Mouse (Mus musculus) gastrocnemius, postnatal 14 days (tissue): ENCODE measurements around the gene Ms4a3. TPM values are rescaled to one million over a fixed set of nuclear protein-coding genes. Genes with fewer than 3 reads are reported as not detected.

ENCODE experiments used
- DNase-seq: peaks from one replicate; pipeline ENCODE4 v3.0.0; 2021; ENCODE audit warnings: mixed read lengths
- intact Hi-C: fragments of 180-260 bp; cut with DNase I; formaldehyde crosslinking; loops from one replicate; pipeline ENCODE4 v1.15.1; 2025; ENCODE audit warnings: low total_unique reads
- long read RNA-seq, 2 experiments: library from polyadenylated mRNA; stranded (forward); transcript quantifications; one replicate each; pipeline ENCODE4 v2.0.0; 2021
- total RNA-seq, 2 experiments: library from RNA; stranded (reverse); gene quantifications; 2 replicates each; pipeline ENCODE4 v1.2.3; 2021

Gene Ms4a3
- not detected for total RNA-seq
- long read RNA-seq, experiment 1, result 0 reads
- long read RNA-seq, experiment 2, result 0 reads

- intact Hi-C loops, result no loop called here
- DNase-seq, result no peak
Observed at GRCm38 (mm10) chr19:11640732-11641131, at the start of gene Ms4a3. Gene Ms4a3, minus strand, starts transcription at chr19:11640851.

- DNase-seq, result no peak
- intact Hi-C loops, result no loop called here
Observed at GRCm38 (mm10) chr19:11661562-11661961, 20.9 kb upstream of the Ms4a3 start.

GRCm38 (mm10) chr19:11660459-11660858, 19.8 kb upstream of the Ms4a3 start, which contains the start of gene Oosp2:
Gene Oosp2, minus strand, starts transcription at chr19:11660559.
- DNase-seq, result no peak
- intact Hi-C loops, result no loop called here

- intact Hi-C loops, result no loop called here
- no peak for DNase-seq
Observed at GRCm38 (mm10) chr19:11659142-11659541, 18.5 kb upstream of the Ms4a3 start.

- intact Hi-C loops, result no loop called here
- no peak for DNase-seq
Observed at GRCm38 (mm10) chr19:11649564-11649963, 8.9 kb upstream of the Ms4a3 start.

- no peak for DNase-seq
- intact Hi-C loops, result no loop called here
Observed at GRCm38 (mm10) chr19:11646166-11646565, 5.5 kb upstream of the Ms4a3 start.

- intact Hi-C loops, result no loop called here
- no peak for DNase-seq
Observed at GRCm38 (mm10) chr19:11639038-11639437, 1.6 kb downstream of the Ms4a3 start.

GRCm38 (mm10) chr19:11635572-11635971, 5.1 kb downstream of the Ms4a3 start:
- intact Hi-C loops, result no loop called here

GRCm38 (mm10) chr19:11634330-11634729, 6.3 kb downstream of the Ms4a3 start:
- DNase-seq, result no peak
- intact Hi-C loops, result no loop called here

More at GRCm38 (mm10) chr19:11635572-11635971, 5.1 kb downstream of the Ms4a3 start:
- DNase-seq, result no peak

- DNase-seq, result no peak
- intact Hi-C loops, result no loop called here
Observed at GRCm38 (mm10) chr19:11633732-11634131, 6.9 kb downstream of the Ms4a3 start.

- intact Hi-C loops, result no loop called here
- no peak for DNase-seq
Observed at GRCm38 (mm10) chr19:11625231-11625630, 15.4 kb downstream of the Ms4a3 start.

- no peak for DNase-seq
- intact Hi-C loops, result no loop called here
Observed at GRCm38 (mm10) chr19:11624800-11625199, 15.9 kb downstream of the Ms4a3 start.

GRCm38 (mm10) chr19:11623551-11623950, 17.1 kb downstream of the Ms4a3 start, which contains the start of gene Ms4a2:
Gene Ms4a2, minus strand, starts transcription at chr19:11623719.
- DNase-seq, result no peak
- intact Hi-C loops, result no loop called here

GRCm38 (mm10) chr19:11617983-11618382, 22.7 kb downstream of the Ms4a3 start:
- intact Hi-C loops, result no loop called here
- DNase-seq, result no peak

- no peak for DNase-seq
- intact Hi-C loops, result no loop called here
Observed at GRCm38 (mm10) chr19:11614805-11615204, 25.8 kb downstream of the Ms4a3 start.

- intact Hi-C loops, result no loop called here
- DNase-seq, result no peak
Observed at GRCm38 (mm10) chr19:11613776-11614443, 26.7 kb downstream of the Ms4a3 start.

- DNase-seq, result no peak
- intact Hi-C loops, result no loop called here
Observed at GRCm38 (mm10) chr19:11613084-11613483, 27.6 kb downstream of the Ms4a3 start.

GRCm38 (mm10) chr19:11612293-11612692, 28.4 kb downstream of the Ms4a3 start:
- intact Hi-C loops, result no loop called here
- DNase-seq, result no peak

GRCm38 (mm10) chr19:11611541-11611945, 29.1 kb downstream of the Ms4a3 start:
- intact Hi-C loops, result no loop called here
- no peak for DNase-seq

GRCm38 (mm10) chr19:11608172-11608571, 32.5 kb downstream of the Ms4a3 start:
- intact Hi-C loops, result no loop called here
- DNase-seq, result no peak

- DNase-seq, result no peak
Observed at GRCm38 (mm10) chr19:11604603-11605002, 36.0 kb downstream of the Ms4a3 start, which contains the start of gene Ms4a6d. Gene Ms4a6d, minus strand, starts transcription at chr19:11604849.

More at GRCm38 (mm10) chr19:11604603-11605002, 36.0 kb downstream of the Ms4a3 start, which contains the start of gene Ms4a6d:
- intact Hi-C loops, result no loop called here
